Mouse (Mus musculus): ENCODE data around the gene Lrrc4c.

DNA sequence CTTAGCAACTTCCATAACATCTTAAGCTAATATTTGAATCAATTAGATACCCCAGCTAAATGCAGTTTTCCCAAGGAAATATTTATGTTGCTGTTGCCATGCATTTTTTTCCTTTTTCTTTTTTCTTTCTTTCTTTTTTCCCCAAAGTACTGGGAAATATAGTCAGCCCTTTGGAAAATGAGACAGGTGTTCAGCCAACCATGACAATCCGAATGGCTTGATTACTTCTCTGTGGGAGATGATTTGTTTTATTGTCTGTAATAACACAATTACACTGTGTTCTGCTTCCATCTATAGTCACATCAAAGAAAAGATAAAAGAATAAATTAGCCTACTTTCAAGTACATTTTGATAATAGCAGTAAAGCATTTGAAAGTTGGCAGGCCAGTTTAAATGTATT is 1334.7 kb downstream of the Lrrc4c start:
- no peak for TF ChIP-seq CTCF (IDR thresholded peaks at IDR 0.05; ENCODE audit: low read depth, low read length)
- TF ChIP-seq EP300 (IDR thresholded peaks at IDR 0.05; ENCODE audit: insufficient read depth, low read depth, low read length) = no peak
- TF ChIP-seq POLR2A (IDR thresholded peaks at IDR 0.05; ENCODE audit: insufficient read depth, low read length) = no peak

Measured in ES-Bruce4 (cell line).